Mouse (Mus musculus) CH12.LX (cell line): ENCODE measurements around the gene Thap8. TPM values are rescaled to one million over a fixed set of nuclear protein-coding genes. Genes with fewer than 3 reads are reported as not detected.

Experiments
- DNase-seq: peaks from one replicate; pipeline ENCODE4 v3.0.0-alpha.2; 2013; ENCODE audit errors: extremely low read depth
- H3K27ac ChIP-seq: 2 replicates; pipeline ENCODE4 v1.5.1; 2012; ENCODE audit warnings: low read depth, mild to moderate bottlenecking, control low read depth, moderate library complexity; ENCODE audit not compliant: insufficient read depth
- H3K27me3 ChIP-seq: replicated peaks from 2 replicates; pipeline ENCODE3; 2012; ENCODE audit warnings: inconsistent platforms
- H3K36me3 ChIP-seq, 2 experiments: replicated peaks in 1 of 2; 2 replicates each; pipeline versions ENCODE3 to v1.6.1; 2012; ENCODE audit warnings: inconsistent platforms in 1 of 2, low read length in 1 of 2, mild to moderate bottlenecking in 1 of 2, mixed read lengths in 1 of 2, moderate library complexity in 1 of 2; ENCODE audit not compliant: control insufficient read depth in 1 of 2, insufficient read depth in 1 of 2
- H3K4me1 ChIP-seq, 2 experiments: 2 replicates each; pipeline ENCODE4 v1.6.1; 2012; ENCODE audit warnings: inconsistent platforms in 1 of 2, moderate library complexity in 1 of 2; ENCODE audit not compliant: insufficient read depth in 2 of 2, control insufficient read depth in 1 of 2
- H3K4me2 ChIP-seq: 2 replicates; pipeline ENCODE4 v1.6.1; 2012; ENCODE audit warnings: low read depth, mild to moderate bottlenecking, control low read depth; ENCODE audit not compliant: poor library complexity, insufficient read depth, severe bottlenecking
- H3K4me3 ChIP-seq, 3 experiments: fragments of 150-350 bp in 1 of 3; sonication (generic) in 1 of 3; replicated peaks in 1 of 3; 2 replicates each; pipeline versions ENCODE3 to v1.5.1; 2011 to 2012; ENCODE audit warnings: low read depth in 2 of 3, low read length in 2 of 3, mild to moderate bottlenecking in 2 of 3, moderate library complexity in 2 of 3, control low read depth in 1 of 3, improper control_type of control experiment in 1 of 3, inconsistent platforms in 1 of 3, mixed read lengths in 1 of 3; ENCODE audit not compliant: poor library complexity in 1 of 3
- H3K79me2 ChIP-seq: replicated peaks from 2 replicates; pipeline ENCODE4 v1.6.1; 2012; ENCODE audit warnings: mild to moderate bottlenecking, moderate library complexity; ENCODE audit not compliant: control insufficient read depth, poor library complexity, insufficient read depth, severe bottlenecking; ENCODE audit errors: extremely low read depth
- H3K9ac ChIP-seq: 2 replicates; pipeline ENCODE4 v1.6.1; 2012; ENCODE audit warnings: low read depth, mild to moderate bottlenecking, control low read depth, moderate library complexity; ENCODE audit not compliant: insufficient read depth
- H3K9me3 ChIP-seq: replicated peaks from 2 replicates; pipeline ENCODE3; 2012; ENCODE audit warnings: low read length, inconsistent platforms, mixed read lengths
- BHLHE40 ChIP-seq: IDR thresholded peaks from 2 replicates; pipeline ENCODE4 v1.6.1; 2011; ENCODE audit warnings: mild to moderate bottlenecking, low read depth, low read length, improper control_type of control experiment
- CHD2 ChIP-seq: IDR thresholded peaks from 2 replicates; pipeline ENCODE4 v1.6.1; 2011; ENCODE audit warnings: low read length, improper control_type of control experiment
- CTCF ChIP-seq, 2 experiments: IDR thresholded peaks in 1 of 2; conservative IDR thresholded peaks in 1 of 2; 2 replicates each; pipeline ENCODE4 v1.5.1; 2011 to 2012; ENCODE audit warnings: low read depth in 2 of 2, low read length in 2 of 2, improper control_type of control experiment in 1 of 2, inconsistent platforms in 1 of 2, mild to moderate bottlenecking in 1 of 2, moderate library complexity in 1 of 2
- ELF1 ChIP-seq: IDR thresholded peaks from 2 replicates; pipeline ENCODE4 v1.6.1; 2014; ENCODE audit warnings: low read depth, mild to moderate bottlenecking, inconsistent platforms, low read length, improper control_type of control experiment
- EP300 ChIP-seq: IDR thresholded peaks from 2 replicates; pipeline ENCODE4 v1.6.1; 2011; ENCODE audit warnings: low read length, improper control_type of control experiment
- JUN ChIP-seq: IDR thresholded peaks from 2 replicates; pipeline ENCODE4 v1.6.1; 2011; ENCODE audit warnings: low read depth, mild to moderate bottlenecking, low read length, improper control_type of control experiment, moderate library complexity; ENCODE audit not compliant: insufficient read depth
- JUND ChIP-seq: conservative IDR thresholded peaks from 2 replicates; pipeline ENCODE4 v1.6.1; 2011; ENCODE audit warnings: low read depth, low read length, improper control_type of control experiment
- KAT2A ChIP-seq: IDR thresholded peaks from 2 replicates; pipeline ENCODE4 v1.6.1; 2012; ENCODE audit warnings: low read length, improper control_type of control experiment, inconsistent platforms; ENCODE audit not compliant: insufficient replicate concordance
- MAX ChIP-seq: IDR thresholded peaks from 2 replicates; pipeline ENCODE4 v1.6.1; 2011; ENCODE audit warnings: low read length, improper control_type of control experiment
- MAZ ChIP-seq: IDR thresholded peaks from 2 replicates; pipeline ENCODE4 v1.6.1; 2012; ENCODE audit warnings: low read depth, mild to moderate bottlenecking, inconsistent platforms, low read length, improper control_type of control experiment, moderate library complexity
- MEF2A ChIP-seq: IDR thresholded peaks from 2 replicates; pipeline ENCODE4 v1.6.1; 2014; ENCODE audit warnings: low read depth, mild to moderate bottlenecking, inconsistent platforms, low read length, improper control_type of control experiment, borderline replicate concordance
- MYC ChIP-seq: IDR thresholded peaks from 2 replicates; pipeline ENCODE4 v1.6.1; 2011; ENCODE audit warnings: low read depth, mild to moderate bottlenecking, improper control_type of control experiment, low read length
- NRF1 ChIP-seq: IDR thresholded peaks from 2 replicates; pipeline ENCODE4 v1.6.1; 2014; ENCODE audit warnings: low read depth, mild to moderate bottlenecking, inconsistent platforms, low read length, improper control_type of control experiment, moderate library complexity
- POLR2A ChIP-seq: IDR thresholded peaks from 2 replicates; pipeline ENCODE4 v1.6.1; 2011; ENCODE audit warnings: low read depth, mild to moderate bottlenecking, improper control_type of control experiment, low read length
- POLR2AphosphoS2 ChIP-seq: IDR thresholded peaks from 2 replicates; pipeline ENCODE4 v1.6.1; 2011; ENCODE audit warnings: low read depth, low read length, improper control_type of control experiment
- RAD21 ChIP-seq: IDR thresholded peaks from 2 replicates; pipeline ENCODE4 v1.6.1; 2011; ENCODE audit warnings: low read depth, mild to moderate bottlenecking, low read length, improper control_type of control experiment, moderate library complexity
- SIN3A ChIP-seq: IDR thresholded peaks from 2 replicates; pipeline ENCODE4 v1.6.1; 2012; ENCODE audit warnings: low read length, improper control_type of control experiment, inconsistent platforms
- SMC3 ChIP-seq: IDR thresholded peaks from 2 replicates; pipeline ENCODE4 v1.6.1; 2011; ENCODE audit warnings: low read depth, low read length, improper control_type of control experiment
- TBP ChIP-seq: conservative IDR thresholded peaks from 2 replicates; pipeline ENCODE4 v1.6.1; 2011; ENCODE audit warnings: low read depth, low read length, improper control_type of control experiment
- ZMIZ1 ChIP-seq: IDR thresholded peaks from 2 replicates; pipeline ENCODE4 v1.6.1; 2012; ENCODE audit warnings: low read depth, mild to moderate bottlenecking, inconsistent platforms, low read length, improper control_type of control experiment
- ZNF384 ChIP-seq: IDR thresholded peaks from 2 replicates; pipeline ENCODE4 v1.6.1; 2012; ENCODE audit warnings: low read depth, low read length, improper control_type of control experiment, inconsistent platforms
- dilution Hi-C: fragments of 300-500 bp; cut with MboI; formaldehyde crosslinking; loops from 2 replicates; pipeline ENCODE4 v1.14.3; 2020; ENCODE audit warnings: low sequenced_read_pairs; ENCODE audit not compliant: extremely low pct_unique_long_range_greater_than_20kb, extremely low pct_ligation_motif_present
- in situ Hi-C: fragments of 300-500 bp; cut with MboI; formaldehyde crosslinking; loops from 3 replicates; pipeline ENCODE4 v1.14.3; 2019; ENCODE audit warnings: low sequenced_read_pairs, low pct_ligation_motif_present, low pct_unique_long_range_greater_than_20kb, mixed read lengths
- polyA plus RNA-seq: library from polyadenylated mRNA; unstranded; fragments of >175 nt; gene quantifications from 2 replicates; pipeline ENCODE4 v1.2.1, GENCODE M21; 2012; ENCODE audit warnings: low read depth; ENCODE audit not compliant: insufficient read length
- total RNA-seq, 2 experiments: library from RNA; depleted of rRNA; stranded (reverse); fragments of 300-350 nt in 1 of 2; fragments of >200 nt in 1 of 2; gene quantifications; 2 replicates each; pipeline ENCODE4 v1.2.3; 2012 to 2014

The Thap8 gene
- total and polyA plus RNA-seq, 3 experiments, result 0.23 to 0.38 TPM; not detected in 1

GRCm38 (mm10) chr7:30300914-30301313 is 21.0 kb downstream of the Thap8 start:
- peaks cover 49% of the 10 kb centered on the region for H3K27me3 ChIP-seq
- H3K27ac ChIP-seq, result no peak overlapping the region
- peaks cover 3% of the 10 kb centered on the region for H3K9me3 ChIP-seq
- peaks cover 2 to 7% of the 10 kb centered on the region in 2 experiments; a peak in 2 of 4 replicates for H3K4me1 ChIP-seq
- no peak overlapping the region for H3K4me2 ChIP-seq
- peak; percentile 45 for DNase-seq
- no peaks in the 10 kb centered on the region for H3K79me2 ChIP-seq
- TF ChIP-seq SMC3 (peak; percentile 27), JUN (no peak), RAD21 (peak; percentile 52), CTCF (conservative IDR thresholded peaks at IDR 0.05 in 1 of 2, IDR thresholded peaks at IDR 0.05 in 1 of 2; ENCODE audit: low read depth in 2 of 2, low read length in 2 of 2) (peak; percentile 64 to 89)
- H3K9ac ChIP-seq, result no peak overlapping the region
- in situ Hi-C loops (no loop called here), dilution Hi-C loops (no loop called here)
- no peak overlapping the region for H3K4me3 ChIP-seq
- H3K36me3 ChIP-seq, result no peaks in the 10 kb centered on the region

DNA sequence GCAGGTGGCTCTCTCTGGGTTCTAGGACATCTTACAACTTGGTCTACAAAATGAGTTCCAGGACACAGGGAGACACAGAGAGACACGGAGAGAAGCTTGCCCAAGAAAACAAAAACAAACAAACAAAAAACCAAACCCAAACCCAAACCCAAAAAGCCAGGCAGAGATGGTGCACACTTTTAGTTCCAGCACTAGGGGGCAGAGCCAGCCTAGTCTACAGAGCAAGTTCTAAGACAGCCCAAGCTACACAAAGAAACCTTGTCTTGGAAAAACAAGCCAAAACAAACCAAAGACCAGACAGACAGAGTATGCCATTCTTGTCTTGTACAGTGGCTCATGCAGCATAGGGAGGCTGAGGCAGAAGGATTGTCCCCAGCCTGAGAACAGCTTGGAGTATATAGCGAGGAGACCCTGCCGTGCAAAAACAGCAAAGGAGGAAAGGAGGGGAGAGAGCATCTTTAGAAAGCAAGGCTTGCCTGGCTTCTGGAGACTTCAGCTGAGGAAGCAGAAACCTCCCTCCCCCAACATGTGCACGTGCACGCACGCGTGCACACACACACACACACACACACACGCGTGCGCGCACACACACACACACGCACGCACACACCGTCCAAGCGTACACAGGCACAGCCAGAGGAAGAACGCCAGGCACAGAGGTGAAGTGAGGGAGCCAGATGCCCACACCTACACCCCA is 26.3 kb downstream of the Thap8 start:
- no peak overlapping the region for H3K4me3 ChIP-seq
- no peak overlapping the region for H3K9ac ChIP-seq
- H3K79me2 ChIP-seq, result peaks cover 6% of the 10 kb centered on the region
- H3K36me3 ChIP-seq, result peaks cover 3 to 13% of the 10 kb centered on the region in 2 experiments
- no peak for TF ChIP-seq SIN3A
- TF ChIP-seq BHLHE40, result peak; percentile 69
- TF ChIP-seq RAD21, result peak; percentile 76
- TF ChIP-seq SMC3, result peak; percentile 56
- peak in 1 of 2 experiments; percentile 80; a peak in 2 of 4 replicates for TF ChIP-seq CTCF (conservative IDR thresholded peaks at IDR 0.05 in 1 of 2, IDR thresholded peaks at IDR 0.05 in 1 of 2; ENCODE audit: low read depth in 2 of 2, low read length in 2 of 2)
- H3K27me3 ChIP-seq, result peaks cover 31% of the 10 kb centered on the region
- H3K4me1 ChIP-seq, result peaks cover 11 to 29% of the 10 kb centered on the region in 2 experiments
- in situ Hi-C loops (no loop called here), dilution Hi-C loops (no loop called here)
- H3K9me3 ChIP-seq, result peaks cover under 1% of the 10 kb centered on the region
- H3K27ac ChIP-seq, result no peak overlapping the region
- no peak for DNase-seq
- H3K4me2 ChIP-seq, result no peak overlapping the region

DNA sequence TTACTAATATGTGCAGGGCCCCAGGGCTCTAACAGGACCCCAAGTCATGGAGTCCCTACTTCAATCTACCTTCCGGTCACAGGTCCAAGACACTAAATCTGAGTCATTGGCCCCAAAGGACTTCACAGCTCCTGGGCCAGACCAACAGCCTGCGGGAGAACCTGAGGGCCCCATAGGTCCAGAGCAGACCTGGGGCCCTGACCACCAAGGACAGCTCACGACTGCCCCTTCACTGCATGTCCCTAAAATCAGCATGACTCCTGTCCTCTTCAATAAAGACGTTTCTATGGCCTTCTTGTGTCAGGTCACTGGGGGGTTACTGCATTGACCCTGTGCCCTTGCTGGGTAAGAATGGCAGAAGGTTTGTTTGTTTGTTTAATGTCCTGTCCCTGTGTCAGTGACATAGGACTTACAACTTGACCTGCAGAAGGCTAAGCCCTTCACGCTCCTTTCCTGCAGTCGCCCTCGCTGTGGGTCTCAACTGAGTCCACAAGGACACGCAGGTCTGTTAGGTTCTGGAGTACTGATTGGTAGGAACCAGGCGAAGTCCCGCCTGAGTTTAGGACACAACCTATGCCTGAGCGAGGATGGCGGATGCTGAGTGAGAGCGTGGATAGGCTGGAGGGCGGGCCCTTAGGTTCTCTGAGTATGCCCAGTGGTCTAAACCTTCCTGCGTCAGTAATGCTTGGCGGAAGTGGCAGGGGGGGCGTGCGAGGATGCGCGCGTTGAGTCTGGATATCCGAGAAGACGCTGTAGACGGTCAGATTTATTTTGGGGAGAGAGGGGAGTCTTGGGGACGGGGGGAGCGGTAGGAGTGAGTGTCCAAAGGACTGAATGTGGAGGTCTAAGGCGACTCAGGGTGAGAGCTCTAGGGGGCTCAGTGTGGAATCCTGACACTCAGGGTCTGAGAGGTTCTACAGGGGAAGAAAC is 28.4 kb downstream of the Thap8 start, which contains the start of gene Alkbh6:
Gene Alkbh6, plus strand, starts transcription at position 642 of the 930 bp plus-strand sequence.
- Histone ChIP-seq H3K27me3 (peaks cover 11% of the 10 kb centered on the region), H3K4me3 (peak within 1 kb of the TSS; percentile 75 to 96 (median 85)), H3K36me3 (peaks cover 10 to 34% of the 10 kb centered on the region in 2 experiments), H3K9me3 (no peaks in the 10 kb centered on the region), H3K4me2 (peak within 1 kb of the TSS; percentile 82), H3K79me2 (peaks cover 6% of the 10 kb centered on the region), H3K27ac (peak within 1 kb of the TSS; percentile 34; the same call in 1 of the 2 replicates), H3K9ac (peak within 1 kb of the TSS; percentile 66), H3K4me1 (peaks cover 11 to 29% of the 10 kb centered on the region in 2 experiments)
- dilution Hi-C loops, result no loop called here
- in situ Hi-C loops, result no loop called here
- peak; percentile 98 for DNase-seq
- peak; percentile 70 for TF ChIP-seq MAZ
- TF ChIP-seq CHD2, result peak; percentile 74
- 0 out of 2 replicates have a peak, but pooled peaks have one; percentile 30 for TF ChIP-seq KAT2A
- TF ChIP-seq BHLHE40, result no peak
- TF ChIP-seq TBP, result 0 out of 2 replicates have a peak, but pooled peaks have one; percentile 45
- TF ChIP-seq SIN3A, result peak; percentile 93
- peak; percentile 90; the same call in 1 of the 2 replicates for TF ChIP-seq POLR2AphosphoS2
- no peak for TF ChIP-seq MEF2A
- peak; percentile 94 for TF ChIP-seq POLR2A
- TF ChIP-seq EP300, result no peak
- peak; percentile 94 for TF ChIP-seq ZMIZ1
- TF ChIP-seq ZNF384, result no peak
- TF ChIP-seq JUND, result no peak
- TF ChIP-seq NRF1, result peak; percentile 78
- peak; percentile 92 for TF ChIP-seq ELF1
- peak; percentile 71 for TF ChIP-seq MAX
- TF ChIP-seq MYC, result peak; percentile 13; the same call in 1 of the 2 replicates
